Mouse (Mus musculus) embryo, embryonic 10.5 days (tissue): ENCODE measurements around the gene Tmem121b.

Experiments
- DNase-seq: peaks from one replicate; pipeline ENCODE4 v3.0.0-alpha.2; 2015; ENCODE audit warnings: low spot score

Gene Tmem121b

GRCm38 (mm10) chr6:120465393-120465792 lies 28.2 kb downstream of the Tmem121b start:
- no peak for DNase-seq

DNA sequence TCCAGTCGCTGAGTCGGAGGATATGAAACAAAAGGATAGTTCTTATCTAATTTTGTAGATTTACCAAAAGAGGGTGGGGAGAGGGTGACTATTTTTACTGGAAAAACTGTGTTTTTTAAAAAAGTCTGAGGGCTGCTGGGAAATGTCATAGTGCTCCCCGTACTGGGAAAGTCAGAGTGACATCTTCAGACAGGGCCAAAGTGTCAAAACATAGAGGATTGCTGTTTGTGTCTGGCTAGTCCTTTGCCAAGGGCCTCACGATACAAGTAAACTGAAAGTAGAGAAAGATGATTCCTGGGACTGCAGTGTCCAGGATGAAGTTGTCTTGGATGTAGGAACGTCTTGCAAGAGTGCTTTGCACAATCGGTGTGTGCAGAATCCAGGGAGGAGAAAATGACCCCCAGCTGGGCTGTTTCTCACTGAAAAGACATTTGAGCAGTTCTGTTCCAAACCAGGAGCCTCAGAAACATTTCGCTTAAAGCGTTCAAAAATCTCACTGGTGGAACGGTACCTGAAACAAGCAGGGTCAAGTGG lies 29.1 kb downstream of the Tmem121b start:
- no peak for DNase-seq

- DNase-seq, result peak; percentile 34
Observed at GRCm38 (mm10) chr6:120463884-120464283, 29.7 kb downstream of the Tmem121b start.

- DNase-seq, result peak; percentile 74
Observed at GRCm38 (mm10) chr6:120463086-120463871, 30.3 kb downstream of the Tmem121b start, which contains the start of gene Il17ra. Il17ra (plus strand) TSS chr6:120463247.

GRCm38 (mm10) chr6:120462251-120462650 lies 31.4 kb downstream of the Tmem121b start:
- DNase-seq, result no peak

GRCm38 (mm10) chr6:120461217-120461616 lies 32.4 kb downstream of the Tmem121b start:
- DNase-seq, result no peak

DNA sequence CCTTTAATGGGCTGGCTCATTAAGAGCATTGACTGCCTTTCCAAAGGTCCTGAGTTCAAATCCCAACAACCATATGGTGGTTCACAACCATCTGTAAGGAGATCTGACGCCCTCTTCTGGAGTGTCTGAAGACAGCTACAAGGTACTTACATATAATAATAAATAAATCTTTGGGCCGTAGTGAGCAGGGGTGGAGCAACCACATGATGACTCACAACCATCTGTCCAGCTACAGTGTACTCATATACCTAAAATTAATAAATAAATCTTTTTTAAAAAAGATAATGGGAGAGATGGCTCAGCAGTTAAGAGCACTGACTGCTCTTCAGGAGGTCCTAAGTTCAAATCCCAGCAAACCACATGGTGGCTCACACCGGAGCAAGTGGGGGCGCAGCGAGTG lies 35.9 kb downstream of the Tmem121b start:
- DNase-seq, result no peak

GRCm38 (mm10) chr6:120457074-120457473 lies 36.5 kb downstream of the Tmem121b start:
- peak; percentile 26 for DNase-seq

DNA sequence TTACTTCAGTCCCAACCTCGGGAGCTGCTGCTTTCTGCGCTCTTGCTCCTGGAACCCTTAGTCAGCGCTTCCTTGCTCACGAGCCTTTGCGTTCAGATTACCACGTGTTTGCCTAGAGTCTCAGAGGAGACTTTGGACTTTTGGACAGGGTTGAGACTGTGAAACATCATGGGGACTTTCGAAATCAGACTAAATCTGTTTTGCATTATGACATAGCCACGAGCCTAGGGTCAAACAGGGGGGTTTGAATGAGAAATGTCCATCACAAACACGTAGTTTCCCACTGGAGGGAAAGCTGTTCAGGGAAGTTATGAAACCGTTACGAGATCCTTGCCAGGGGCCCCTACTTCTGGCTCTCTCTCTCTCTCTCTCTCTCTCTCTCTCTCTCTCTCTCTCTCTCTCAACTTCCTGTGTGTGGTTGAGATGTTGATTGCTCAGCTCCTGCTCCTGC lies 39.0 kb downstream of the Tmem121b start:
- no peak for DNase-seq

DNA sequence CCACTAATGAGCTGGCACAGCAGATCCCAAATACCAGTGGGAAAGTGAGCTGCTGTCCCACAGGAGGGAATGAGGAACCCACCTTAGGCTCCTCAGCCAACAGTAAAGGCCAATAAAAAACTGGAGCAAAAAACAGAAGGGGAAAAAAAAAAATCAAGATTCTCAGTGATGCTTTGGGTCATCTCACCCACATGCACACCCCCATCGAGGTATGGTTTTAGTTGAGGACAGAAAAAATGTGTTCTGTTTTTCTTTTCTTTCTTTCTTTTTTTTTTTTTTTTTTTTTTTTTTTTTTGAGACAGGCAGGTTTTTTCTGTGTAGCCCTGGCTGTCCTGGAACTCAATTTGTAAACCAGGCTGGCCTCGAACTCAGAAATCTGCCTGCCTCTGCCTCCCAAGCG lies 40.1 kb downstream of the Tmem121b start:
- DNase-seq, result no peak

DNA sequence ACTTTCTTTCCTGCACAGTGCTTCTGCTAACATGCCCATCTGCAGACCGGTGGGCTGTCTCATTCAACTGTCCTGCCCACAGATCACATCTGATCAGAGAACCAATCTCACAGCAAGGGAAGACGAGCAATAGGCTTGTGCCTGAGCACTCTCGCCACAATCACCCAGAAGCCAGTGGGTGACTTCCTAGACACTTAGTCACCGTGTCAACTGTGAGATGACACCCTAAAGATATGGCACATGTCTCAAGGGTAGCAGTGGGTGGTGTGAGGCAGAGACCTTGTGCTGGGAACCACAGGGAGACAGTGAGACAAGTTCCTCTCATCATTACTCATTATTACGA lies 40.5 kb downstream of the Tmem121b start:
- DNase-seq, result no peak

DNA sequence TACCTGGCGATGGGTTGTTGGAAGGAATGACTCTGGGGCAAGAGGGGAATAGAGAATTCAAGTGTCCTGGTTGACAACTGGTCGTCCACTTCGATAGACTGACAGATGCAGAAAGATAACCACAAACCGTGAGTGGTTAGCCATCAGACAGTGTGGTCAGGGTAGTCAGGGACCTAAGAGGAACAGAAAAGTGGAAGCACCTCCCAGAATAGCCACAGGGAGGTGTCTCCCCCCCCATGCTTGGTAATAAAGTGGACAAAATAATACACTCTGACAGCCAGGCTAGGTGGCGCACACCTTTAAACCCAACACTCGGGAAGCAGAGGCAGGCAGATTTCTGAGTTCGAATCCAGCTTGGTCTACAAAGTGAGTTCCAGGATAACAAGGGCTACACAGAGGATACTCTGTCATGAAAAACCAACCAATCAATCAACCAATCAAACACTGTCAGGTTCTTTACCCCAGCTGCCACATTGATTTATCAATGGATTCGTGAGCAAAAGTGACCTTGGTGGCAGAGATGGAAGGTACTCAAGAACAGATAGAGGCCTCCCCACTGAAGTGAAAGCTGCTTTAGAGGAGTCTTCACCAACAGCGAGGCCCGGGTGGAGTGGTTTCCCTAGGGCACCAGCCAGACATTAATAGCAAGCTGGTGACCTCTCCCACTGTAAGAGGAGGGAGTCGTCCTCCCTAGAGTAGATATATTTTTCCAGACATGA lies 41.1 kb downstream of the Tmem121b start:
- no peak for DNase-seq

DNA sequence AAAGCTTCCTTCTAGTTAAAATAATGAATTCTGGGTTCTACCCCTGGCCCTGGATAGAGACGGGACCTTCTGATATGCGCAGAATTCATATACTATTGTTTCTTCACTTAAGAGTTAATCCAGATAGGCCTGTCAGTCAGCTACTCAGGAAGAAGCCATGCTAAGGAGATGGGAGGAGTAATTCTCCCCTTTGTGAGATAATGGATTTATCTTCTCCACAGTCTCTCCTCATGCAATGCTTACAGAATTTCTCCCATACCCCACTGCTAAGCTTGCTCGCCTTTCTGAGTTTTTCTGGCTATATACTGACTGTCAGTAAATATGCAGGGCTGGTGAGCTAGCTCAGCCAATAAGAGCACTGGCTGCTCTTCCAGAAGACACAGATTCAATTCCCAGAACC lies 43.4 kb downstream of the Tmem121b start:
- DNase-seq, result no peak

DNA sequence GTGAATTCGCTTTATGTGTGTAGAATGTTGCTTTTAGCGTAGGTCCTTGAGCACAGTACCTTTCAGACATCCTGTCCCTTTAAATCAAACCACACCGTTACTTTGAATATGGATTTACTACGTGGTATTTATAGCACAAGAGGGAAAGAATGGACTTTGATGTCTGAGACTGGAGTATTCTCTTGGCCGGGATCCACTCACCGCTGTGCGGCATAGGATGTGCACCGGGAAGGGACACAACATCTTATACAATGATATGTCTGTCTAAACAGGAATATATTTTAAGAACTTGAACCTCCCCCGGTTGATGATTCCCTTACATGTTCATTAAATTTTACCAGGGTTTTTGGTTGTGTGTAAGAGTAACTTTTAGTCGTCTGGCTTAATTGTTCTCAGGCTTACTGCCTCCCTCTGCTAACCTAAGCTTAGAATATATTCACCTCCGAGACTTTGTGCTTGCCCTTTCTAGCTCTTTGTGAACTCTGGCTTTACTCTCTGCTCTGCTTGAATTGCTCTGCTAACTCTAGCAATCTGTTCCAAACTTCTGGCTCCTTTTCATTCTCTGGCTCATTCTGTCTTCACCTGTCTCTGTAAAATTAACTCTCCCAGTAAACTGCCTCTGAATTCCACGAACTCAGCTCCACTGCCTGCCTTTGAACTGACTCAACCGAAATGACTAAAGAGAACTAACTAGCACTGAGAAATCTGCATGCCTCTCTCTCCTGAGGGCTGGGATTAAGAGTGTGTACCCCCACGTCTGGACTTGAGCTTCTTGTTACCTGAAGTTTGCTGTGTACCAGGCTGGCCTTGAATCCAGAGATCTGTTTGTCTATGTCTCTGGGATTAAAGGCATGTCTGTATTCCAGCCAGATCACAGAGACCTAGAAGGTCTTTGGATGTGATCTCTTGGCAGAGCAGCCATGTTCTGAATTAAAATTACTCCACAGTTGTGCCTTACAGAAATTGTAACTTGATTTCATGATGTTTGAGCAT lies 49.9 kb downstream of the Tmem121b start:
- no peak for DNase-seq

DNA sequence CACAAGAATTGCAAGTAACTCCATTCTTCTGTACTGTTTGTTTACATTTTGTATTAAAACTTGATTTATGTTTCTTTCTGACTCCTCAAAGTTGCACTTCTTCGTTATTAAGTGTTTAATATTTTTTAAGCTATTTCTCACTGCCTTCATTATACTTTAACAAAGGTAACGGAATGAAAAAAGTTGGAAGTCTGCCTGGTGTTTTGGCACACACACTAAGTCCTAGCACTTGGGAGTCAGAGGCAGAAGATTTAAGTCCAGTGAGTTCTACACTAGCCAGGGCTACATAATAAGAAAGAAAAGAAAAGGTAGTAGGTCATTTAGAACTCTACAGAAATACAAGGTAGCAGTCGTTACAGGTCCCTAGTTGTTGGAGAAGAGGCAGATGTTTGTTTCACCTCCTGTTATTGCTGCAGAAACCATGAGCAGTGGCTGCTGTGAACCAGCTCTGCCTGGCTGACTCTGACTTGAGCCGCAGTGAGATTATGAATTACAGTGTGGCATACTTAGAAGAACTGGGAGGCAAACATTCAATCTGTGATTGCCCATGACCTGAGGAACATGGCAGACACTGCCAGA lies 51.3 kb downstream of the Tmem121b start:
- no peak for DNase-seq
